Mouse (Mus musculus): ENCODE measurements around the gene Pnpt1.

Gene Pnpt1

DNA sequence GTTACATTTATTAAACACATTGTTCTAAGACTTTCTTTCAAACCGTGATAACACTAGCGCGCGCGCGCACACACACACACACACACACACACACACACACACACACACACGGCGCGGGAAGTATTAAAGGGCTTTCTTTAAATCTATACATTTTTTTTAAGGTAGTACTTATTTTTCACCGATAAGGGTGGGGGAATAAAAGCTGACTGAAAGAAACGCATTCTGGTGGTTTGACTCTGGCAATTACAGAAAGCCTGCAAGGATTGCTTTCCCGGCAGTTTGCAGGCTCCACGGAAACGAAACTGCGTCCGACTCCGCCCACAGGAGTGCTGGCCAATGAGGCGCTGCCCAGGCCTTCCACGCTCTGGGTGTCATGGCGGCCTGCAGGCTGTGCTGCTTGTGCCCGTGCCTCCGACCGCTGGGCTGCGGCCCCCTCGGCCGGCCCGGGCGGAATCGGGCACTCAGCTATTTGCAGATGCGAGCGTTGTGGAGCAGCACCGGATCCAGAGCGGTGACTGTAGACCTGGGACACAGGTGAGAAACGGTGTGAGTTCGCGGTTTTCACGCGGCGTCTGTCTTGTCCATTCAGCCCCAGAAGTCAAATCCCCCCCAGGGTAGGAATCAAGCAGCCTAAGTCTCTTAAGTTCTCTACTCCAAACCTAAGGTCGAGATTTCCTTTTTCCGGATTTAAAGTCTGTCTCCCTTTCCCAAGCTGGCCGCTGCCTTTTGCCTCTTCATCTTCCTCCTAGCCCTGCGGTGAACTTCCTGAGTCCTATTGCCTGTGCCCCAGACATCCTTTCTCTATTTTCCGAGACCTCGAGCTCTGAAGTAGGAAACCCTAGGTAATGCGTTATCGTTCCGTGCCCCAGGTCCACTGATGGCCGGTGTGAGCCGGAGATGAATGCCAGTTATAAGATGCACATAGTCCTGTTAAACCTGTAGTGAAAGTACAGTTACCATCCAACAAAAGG is at the start of gene Pnpt1:
Gene Pnpt1 (plus strand): TSS at position 360 of the 971 bp plus-strand sequence.
- in situ Hi-C loops (cut with MboI; ENCODE audit: low sequenced_read_pairs), result no loop called here

DNA sequence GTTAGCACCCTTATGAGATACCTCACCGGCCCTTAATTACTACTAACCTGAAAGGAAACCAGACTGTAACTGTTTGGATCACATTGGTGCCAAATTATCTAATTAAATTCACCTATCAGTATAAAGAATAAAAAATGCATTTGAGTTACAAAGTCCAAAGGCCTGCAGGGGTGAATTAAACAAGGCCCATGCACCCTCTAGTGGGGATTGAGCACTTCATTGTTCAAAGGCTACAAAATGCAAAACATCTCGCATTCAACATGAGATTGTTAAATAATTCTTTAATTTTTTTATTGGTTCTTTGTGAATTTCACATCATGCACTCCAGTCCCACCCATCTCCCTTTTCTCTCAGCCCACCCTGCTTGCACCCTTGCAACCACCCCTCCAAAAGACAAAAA is 38.1 kb upstream of the Pnpt1 start:
- in situ Hi-C loops (cut with MboI; ENCODE audit: low sequenced_read_pairs), result no loop called here

DNA sequence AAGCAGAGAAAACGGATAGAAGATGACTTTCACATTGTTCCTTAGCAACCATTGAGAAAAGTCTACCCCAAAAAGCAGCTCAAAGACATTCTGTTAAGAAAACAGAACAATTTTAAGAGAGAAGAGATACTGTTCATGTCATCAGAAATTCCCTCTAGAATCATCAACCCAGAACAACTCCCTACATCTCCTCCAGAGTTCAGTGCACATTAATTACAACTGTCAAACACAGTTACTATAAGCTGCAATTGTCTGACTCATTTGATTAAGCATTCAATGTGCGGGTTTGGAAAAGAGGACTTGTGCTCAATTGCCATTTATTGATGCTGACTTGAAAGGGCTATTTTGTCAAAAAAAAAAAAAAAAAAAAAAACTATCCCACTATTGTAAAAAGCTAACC is 31.6 kb upstream of the Pnpt1 start:
- in situ Hi-C loops (cut with MboI; ENCODE audit: low sequenced_read_pairs), result no loop called here

DNA sequence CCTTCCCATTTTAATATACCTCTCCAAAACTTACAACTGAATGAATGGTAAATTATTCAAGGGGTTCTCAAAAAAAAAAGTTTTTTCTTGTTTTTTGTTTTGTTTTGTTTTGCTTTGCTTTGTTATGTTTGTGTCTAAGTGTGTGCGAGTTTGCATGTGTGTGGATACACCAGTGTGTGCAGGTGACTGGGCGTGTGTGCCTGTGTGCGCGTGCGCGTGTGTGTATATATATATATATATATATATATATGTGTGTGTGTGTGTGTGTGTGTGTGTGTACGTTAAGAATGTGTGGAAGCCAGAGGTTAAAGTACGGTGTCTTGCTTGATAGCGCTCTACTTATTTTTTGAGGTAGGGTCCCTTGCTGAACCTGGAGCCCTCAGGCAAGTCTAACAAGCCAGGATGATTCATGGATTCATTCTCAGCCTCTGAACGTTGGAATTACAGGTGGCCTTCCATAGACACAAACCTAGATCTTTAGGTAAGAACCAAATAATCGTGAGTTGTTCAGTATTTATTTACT is 621 bp upstream of the Pnpt1 start:
- in situ Hi-C loops (cut with MboI; ENCODE audit: low sequenced_read_pairs), result no loop called here

DNA sequence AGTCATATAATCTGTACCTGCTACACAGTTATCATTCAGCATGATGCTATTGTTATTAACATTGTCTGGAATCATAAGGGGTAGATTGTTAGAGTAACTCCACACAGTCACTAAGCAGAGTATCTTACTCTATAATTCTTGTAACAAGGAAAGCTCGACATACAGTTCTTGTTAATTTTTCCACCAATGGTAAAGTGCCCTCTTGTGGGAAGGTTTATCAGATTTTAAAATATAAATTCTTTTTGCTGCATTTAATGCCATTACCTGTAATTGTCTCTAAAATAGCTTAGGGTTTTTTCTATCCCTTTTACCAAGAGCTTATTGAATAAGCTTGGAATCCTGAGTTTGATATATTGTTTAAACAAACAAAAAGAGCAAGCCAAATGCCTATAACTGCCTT is 10.1 kb downstream of the Pnpt1 start:
- in situ Hi-C loops (cut with MboI; ENCODE audit: low sequenced_read_pairs), result no loop called here

DNA sequence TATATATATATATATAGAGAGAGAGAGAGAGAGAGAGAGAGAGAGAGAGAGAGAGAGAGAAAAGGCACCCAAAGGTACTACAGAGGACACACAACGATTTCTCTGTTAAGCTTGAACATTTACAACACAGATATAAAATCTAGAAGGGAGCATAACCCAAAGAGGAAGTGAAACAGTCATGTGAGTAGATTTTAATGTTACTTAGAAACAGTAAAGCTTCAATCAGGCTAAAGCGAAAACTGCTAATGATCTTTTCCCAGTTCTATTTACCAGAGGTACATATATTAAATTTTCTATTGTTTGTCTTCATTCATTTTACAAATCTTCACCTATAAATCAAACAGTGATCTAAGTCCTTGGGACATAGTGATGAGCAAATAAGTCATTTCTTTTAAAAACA is 18.4 kb downstream of the Pnpt1 start:
- in situ Hi-C loops (cut with MboI; ENCODE audit: low sequenced_read_pairs), result no loop called here

DNA sequence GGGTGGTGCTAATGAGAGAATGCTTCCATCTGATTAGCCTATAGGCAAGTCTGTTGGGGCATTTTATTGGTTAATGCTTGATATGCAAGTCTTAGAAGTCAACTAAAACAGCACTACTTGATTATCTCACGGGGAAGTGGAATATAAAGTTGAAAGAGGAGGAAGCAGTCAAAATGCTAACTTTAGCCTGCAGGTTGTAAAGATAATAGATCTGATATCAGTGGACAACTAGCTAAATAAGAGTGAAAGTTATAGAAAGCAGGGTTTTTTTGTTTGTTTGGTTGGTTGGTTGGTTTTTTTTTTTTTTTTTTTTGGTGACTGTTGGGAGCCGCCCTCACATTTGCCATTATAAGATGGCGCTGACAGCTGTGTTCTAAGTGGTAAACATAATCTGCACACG is 33.0 kb downstream of the Pnpt1 start:
- in situ Hi-C loops (cut with MboI; ENCODE audit: low sequenced_read_pairs), result no loop called here

DNA sequence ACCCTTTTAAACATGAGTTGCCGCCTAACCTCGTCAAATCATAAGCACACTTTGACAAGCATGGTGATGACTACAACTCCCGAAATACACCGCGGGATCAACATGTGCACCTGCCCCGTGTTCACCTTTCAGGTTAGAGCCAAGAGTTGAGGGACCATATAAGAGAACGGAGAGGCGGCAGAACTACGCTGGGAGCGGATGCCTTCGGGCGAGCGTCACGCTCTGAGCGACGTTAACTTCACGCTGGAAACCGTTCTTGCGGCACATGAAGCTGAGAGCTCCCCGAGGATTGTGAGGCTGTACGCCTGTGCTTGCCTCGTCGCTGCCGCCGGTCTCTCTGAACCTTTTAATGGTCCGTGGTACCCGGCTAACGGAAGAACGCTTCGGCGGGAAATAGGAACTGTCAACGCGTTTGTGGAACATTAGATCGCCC is 41.4 kb downstream of the Pnpt1 start:
- in situ Hi-C loops (cut with MboI; ENCODE audit: low sequenced_read_pairs), result no loop called here

DNA sequence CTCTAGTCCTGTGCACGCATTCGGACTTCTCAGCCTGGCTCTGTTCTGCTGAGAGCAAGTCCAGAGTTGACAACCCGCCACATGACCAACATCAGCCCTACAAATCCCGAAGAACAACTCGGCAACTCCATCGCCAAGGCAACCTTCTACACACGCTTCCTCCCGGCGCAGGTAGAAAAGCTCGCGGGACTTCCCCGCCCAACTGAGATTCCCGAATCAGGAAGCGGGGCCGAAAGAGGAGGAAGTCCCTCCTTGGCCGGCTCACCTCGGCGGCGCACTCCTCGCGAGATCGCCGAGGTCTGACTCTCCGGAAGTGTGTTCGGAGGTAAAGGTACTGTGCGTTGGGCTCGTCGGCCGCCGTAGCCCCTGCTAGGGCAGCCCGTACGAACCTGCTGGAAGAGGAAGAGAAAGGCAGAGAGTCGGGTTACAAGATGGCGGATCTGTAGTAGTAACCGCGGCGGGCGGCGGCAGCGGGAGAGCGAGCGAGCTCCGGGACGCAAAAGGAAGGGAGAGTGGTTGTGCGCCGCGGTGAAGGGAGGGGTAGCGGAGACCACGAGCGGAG is 42.1 kb downstream of the Pnpt1 start, which contains the start of gene Ppp4r3b:
Gene Ppp4r3b (plus strand): TSS at position 328 of the 562 bp plus-strand sequence.
- in situ Hi-C loops (cut with MboI; ENCODE audit: low sequenced_read_pairs), result no loop called here

DNA sequence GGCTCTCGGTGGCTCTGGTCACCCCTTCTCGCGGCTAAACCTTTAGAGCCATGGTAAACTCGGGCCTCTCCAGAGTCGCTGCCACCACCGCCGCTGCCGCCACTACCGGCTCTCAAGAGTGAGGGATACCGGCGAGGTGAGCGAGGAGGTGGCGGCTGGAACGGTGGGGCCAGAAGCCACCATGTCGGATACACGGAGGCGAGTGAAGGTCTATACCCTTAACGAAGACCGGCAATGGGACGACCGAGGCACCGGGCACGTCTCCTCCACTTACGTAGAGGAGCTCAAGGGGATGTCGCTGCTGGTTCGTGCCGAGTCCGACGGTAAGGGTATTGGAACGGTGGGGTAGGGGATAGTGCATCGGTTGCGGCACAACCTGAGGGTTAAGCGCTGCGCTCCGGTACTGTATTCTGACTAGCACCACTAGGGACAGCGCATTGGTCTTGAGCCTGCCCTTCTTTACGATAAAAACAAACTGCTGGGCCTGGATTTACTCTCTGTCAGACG is 42.6 kb downstream of the Pnpt1 start:
- in situ Hi-C loops (cut with MboI; ENCODE audit: low sequenced_read_pairs), result no loop called here

DNA sequence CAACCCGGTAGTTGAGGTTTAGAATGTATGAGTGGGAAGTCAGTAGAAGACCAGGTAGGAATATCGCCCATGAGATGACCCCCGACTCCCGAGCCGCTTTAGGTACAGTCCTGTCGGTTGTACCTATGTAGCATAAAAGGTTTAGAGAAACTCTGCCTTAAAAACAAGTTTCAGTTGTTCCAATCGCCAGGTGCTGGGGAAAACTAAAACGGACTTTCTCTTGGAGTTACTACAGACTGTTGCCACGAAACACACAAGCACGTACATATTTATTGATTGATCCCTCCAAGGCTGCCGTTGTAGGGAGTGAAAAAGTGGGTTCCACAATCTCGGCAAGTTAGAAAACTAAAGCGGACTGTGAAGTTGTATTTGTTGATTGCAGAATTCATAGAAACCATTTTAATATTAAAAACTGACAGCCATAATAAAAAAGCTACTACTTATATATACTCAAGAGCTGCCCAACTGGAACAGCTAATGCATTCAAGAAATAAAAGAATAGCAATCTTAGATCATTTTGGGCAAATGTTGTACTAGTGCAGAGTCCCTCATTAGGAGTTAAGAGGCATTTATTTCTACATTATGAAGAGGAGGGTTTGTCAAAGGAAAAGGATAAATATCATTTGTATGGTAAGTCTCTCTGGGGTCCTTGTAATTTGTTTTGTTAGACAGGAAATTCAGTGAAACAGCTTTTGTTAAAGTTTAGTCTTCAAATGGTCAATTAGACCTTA is 43.3 kb downstream of the Pnpt1 start:
- in situ Hi-C loops (cut with MboI; ENCODE audit: low sequenced_read_pairs), result no loop called here

DNA sequence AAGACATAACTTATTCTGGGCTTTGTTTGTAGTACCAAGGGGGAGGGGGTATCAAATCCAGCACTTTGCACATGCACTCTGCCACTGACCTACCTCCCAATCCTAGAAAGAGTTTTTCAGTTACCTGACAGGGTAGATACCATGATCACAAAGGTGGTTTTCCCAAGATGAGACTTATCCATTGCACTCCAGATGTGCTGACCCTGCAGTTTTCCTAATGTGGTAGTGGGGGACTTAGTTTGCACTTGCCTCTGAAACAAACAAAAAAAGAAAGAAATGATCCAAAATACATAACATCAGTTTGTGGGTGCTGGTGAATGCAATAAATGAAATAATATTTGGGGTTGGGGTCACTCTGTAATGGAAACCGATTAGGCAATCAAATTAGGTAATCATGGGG is 48.8 kb downstream of the Pnpt1 start:
- in situ Hi-C loops (cut with MboI; ENCODE audit: low sequenced_read_pairs), result no loop called here

DNA sequence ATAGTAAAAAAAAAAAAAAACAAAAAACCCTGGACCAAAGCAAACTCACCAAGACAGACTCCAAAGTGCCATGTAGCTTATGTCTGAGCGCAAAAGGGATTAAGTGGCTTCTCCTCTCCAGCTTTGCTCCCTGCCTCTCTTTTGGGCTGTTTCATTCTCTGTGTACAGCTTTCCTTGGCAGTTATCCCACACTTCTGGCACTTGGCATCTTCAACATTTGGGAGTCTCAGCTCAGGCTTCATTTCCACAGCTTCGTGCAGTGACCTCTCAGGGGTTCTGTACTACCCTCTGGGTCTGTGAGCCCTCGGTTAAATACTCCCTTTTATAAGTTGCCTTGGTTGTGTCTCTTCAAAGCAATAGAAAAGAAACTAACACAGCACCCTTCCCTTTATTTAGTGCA is 50.1 kb downstream of the Pnpt1 start:
- in situ Hi-C loops (cut with MboI; ENCODE audit: low sequenced_read_pairs), result no loop called here

DNA sequence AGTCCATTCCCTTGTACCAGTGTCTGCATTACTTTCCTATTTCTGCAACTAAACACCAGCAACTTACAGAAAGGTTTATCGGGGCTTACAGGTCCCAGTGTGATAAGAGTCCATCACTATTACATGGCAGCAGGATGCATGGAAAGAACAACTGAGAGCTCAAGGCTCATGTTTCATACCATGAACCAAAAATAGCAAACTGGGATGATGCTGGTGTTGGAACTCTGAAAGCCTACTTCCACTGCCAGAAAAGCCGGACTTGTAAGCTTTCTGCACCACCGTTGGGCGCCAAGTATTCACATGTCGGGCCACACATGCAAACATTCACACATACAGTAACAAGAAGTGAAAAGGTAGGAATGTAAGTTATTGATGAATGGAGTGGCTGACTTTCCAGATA is 51.2 kb downstream of the Pnpt1 start:
- in situ Hi-C loops (cut with MboI; ENCODE audit: low sequenced_read_pairs), result no loop called here

DNA sequence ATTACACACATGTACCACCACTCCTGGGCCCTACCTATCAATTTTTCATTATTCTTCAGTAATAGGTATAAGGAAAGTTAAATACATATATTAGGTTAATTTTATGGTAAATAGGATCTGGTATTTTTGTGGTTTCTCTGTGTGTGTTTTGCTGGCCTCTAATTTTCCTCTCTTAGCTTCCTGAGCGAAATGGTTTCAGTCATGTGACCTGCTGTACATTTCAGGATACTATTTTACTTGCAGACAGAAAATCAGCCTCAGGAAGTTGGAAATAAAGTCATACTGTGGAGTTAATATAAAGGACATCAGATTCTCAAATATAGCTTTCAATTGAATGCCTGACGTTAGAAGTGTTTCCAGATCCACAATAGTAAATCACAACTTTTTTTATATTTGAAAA is 58.4 kb downstream of the Pnpt1 start:
- in situ Hi-C loops (cut with MboI; ENCODE audit: low sequenced_read_pairs), result no loop called here

DNA sequence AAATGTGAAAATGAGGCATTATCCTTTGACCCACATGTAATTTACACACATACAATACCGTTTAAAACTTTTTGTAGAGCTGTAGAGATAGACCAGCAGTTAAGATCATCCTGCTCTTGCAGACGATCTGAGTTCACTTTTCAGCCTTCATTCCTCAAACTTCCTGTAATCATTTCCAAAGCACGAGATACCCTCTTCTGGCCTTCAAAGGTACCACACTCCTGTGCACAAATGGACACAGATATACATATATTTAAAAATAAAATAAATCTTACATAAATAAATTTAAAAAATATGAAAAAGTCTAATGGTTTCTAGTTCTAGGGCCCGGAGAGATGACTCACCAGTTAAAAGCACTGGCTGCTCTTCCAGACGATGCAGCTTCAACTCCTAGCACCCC is 73.1 kb downstream of the Pnpt1 start:
- in situ Hi-C loops (cut with MboI; ENCODE audit: low sequenced_read_pairs), result no loop called here

DNA sequence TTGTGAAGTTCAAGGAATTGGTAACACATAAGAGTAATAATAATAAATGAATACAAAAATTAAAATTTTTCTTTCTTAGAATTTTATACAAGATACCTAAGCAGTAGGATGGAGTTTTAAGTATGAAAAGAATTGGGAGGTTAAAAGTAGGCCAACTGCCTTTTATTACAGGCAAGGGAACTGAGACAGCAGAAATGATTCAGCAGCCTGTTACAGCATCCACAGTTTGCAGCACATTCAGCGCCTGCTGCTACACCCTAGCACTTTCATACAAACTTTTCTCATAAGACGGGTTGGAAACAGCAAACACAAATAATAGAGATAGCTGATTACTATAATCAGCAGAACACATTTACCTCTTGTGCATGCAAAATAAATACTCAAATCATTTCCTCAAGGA is 79.2 kb downstream of the Pnpt1 start:
- in situ Hi-C loops (cut with MboI; ENCODE audit: low sequenced_read_pairs), result no loop called here

Measured in CH12F3 (cell line).